Mouse (Mus musculus) CH12.LX (cell line): Measurements from ENCODE around the gene Dffb. TPM values are rescaled to one million over a fixed set of nuclear protein-coding genes. Genes with fewer than 3 reads are reported as not detected.
A peak's percentile ranks its signal among the peaks of the same experiment; 100 is the strongest.

Experiments
- DNase-seq: peaks from one replicate; pipeline ENCODE4 v3.0.0-alpha.2; 2013; ENCODE audit errors: extremely low read depth
- H3K27ac ChIP-seq: 2 replicates; pipeline ENCODE4 v1.5.1; 2012; ENCODE audit warnings: low read depth, mild to moderate bottlenecking, control low read depth, moderate library complexity; ENCODE audit not compliant: insufficient read depth
- H3K27me3 ChIP-seq: replicated peaks from 2 replicates; pipeline ENCODE3; 2012; ENCODE audit warnings: inconsistent platforms
- H3K36me3 ChIP-seq, 2 experiments: replicated peaks in 1 of 2; 2 replicates each; pipeline versions ENCODE3 to v1.6.1; 2012; ENCODE audit warnings: inconsistent platforms in 1 of 2, low read length in 1 of 2, mild to moderate bottlenecking in 1 of 2, mixed read lengths in 1 of 2, moderate library complexity in 1 of 2; ENCODE audit not compliant: control insufficient read depth in 1 of 2, insufficient read depth in 1 of 2
- H3K4me1 ChIP-seq, 2 experiments: 2 replicates each; pipeline ENCODE4 v1.6.1; 2012; ENCODE audit warnings: inconsistent platforms in 1 of 2, moderate library complexity in 1 of 2; ENCODE audit not compliant: insufficient read depth in 2 of 2, control insufficient read depth in 1 of 2
- H3K4me2 ChIP-seq: 2 replicates; pipeline ENCODE4 v1.6.1; 2012; ENCODE audit warnings: low read depth, mild to moderate bottlenecking, control low read depth; ENCODE audit not compliant: poor library complexity, insufficient read depth, severe bottlenecking
- H3K4me3 ChIP-seq, 3 experiments: fragments of 150-350 bp in 1 of 3; sonication (generic) in 1 of 3; replicated peaks in 1 of 3; 2 replicates each; pipeline versions ENCODE3 to v1.5.1; 2011 to 2012; ENCODE audit warnings: low read depth in 2 of 3, low read length in 2 of 3, mild to moderate bottlenecking in 2 of 3, moderate library complexity in 2 of 3, control low read depth in 1 of 3, improper control_type of control experiment in 1 of 3, inconsistent platforms in 1 of 3, mixed read lengths in 1 of 3; ENCODE audit not compliant: poor library complexity in 1 of 3
- H3K79me2 ChIP-seq: replicated peaks from 2 replicates; pipeline ENCODE4 v1.6.1; 2012; ENCODE audit warnings: mild to moderate bottlenecking, moderate library complexity; ENCODE audit not compliant: control insufficient read depth, poor library complexity, insufficient read depth, severe bottlenecking; ENCODE audit errors: extremely low read depth
- H3K9ac ChIP-seq: 2 replicates; pipeline ENCODE4 v1.6.1; 2012; ENCODE audit warnings: low read depth, mild to moderate bottlenecking, control low read depth, moderate library complexity; ENCODE audit not compliant: insufficient read depth
- H3K9me3 ChIP-seq: replicated peaks from 2 replicates; pipeline ENCODE3; 2012; ENCODE audit warnings: low read length, inconsistent platforms, mixed read lengths
- BHLHE40 ChIP-seq: IDR thresholded peaks from 2 replicates; pipeline ENCODE4 v1.6.1; 2011; ENCODE audit warnings: mild to moderate bottlenecking, low read depth, low read length, improper control_type of control experiment
- CHD1 ChIP-seq: IDR thresholded peaks from 2 replicates; pipeline ENCODE4 v1.6.1; 2012; ENCODE audit warnings: low read depth, low read length, improper control_type of control experiment, inconsistent platforms
- CHD2 ChIP-seq: IDR thresholded peaks from 2 replicates; pipeline ENCODE4 v1.6.1; 2011; ENCODE audit warnings: low read length, improper control_type of control experiment
- E2F4 ChIP-seq: IDR thresholded peaks from 2 replicates; pipeline ENCODE4 v1.6.1; 2011; ENCODE audit warnings: low read depth, low read length, improper control_type of control experiment; ENCODE audit not compliant: insufficient replicate concordance
- ELF1 ChIP-seq: IDR thresholded peaks from 2 replicates; pipeline ENCODE4 v1.6.1; 2014; ENCODE audit warnings: low read depth, mild to moderate bottlenecking, inconsistent platforms, low read length, improper control_type of control experiment
- EP300 ChIP-seq: IDR thresholded peaks from 2 replicates; pipeline ENCODE4 v1.6.1; 2011; ENCODE audit warnings: low read length, improper control_type of control experiment
- ETS1 ChIP-seq: conservative IDR thresholded peaks from 2 replicates; pipeline ENCODE4 v1.6.1; 2012; ENCODE audit warnings: low read depth, mild to moderate bottlenecking, inconsistent platforms, low read length, improper control_type of control experiment, moderate library complexity
- GABPA ChIP-seq: IDR thresholded peaks from 2 replicates; pipeline ENCODE4 v1.6.1; 2012; ENCODE audit warnings: low read depth, low read length, improper control_type of control experiment, inconsistent platforms; ENCODE audit not compliant: insufficient replicate concordance
- HCFC1 ChIP-seq: IDR thresholded peaks from 2 replicates; pipeline ENCODE4 v1.6.1; 2012; ENCODE audit warnings: low read depth, mild to moderate bottlenecking, inconsistent platforms, low read length, improper control_type of control experiment
- IRF4 ChIP-seq: IDR thresholded peaks from 2 replicates; pipeline ENCODE4 v1.6.1; 2014; ENCODE audit warnings: low read depth, mild to moderate bottlenecking, inconsistent platforms, low read length, improper control_type of control experiment
- JUN ChIP-seq: IDR thresholded peaks from 2 replicates; pipeline ENCODE4 v1.6.1; 2011; ENCODE audit warnings: low read depth, mild to moderate bottlenecking, low read length, improper control_type of control experiment, moderate library complexity; ENCODE audit not compliant: insufficient read depth
- JUND ChIP-seq: conservative IDR thresholded peaks from 2 replicates; pipeline ENCODE4 v1.6.1; 2011; ENCODE audit warnings: low read depth, low read length, improper control_type of control experiment
- KAT2A ChIP-seq: IDR thresholded peaks from 2 replicates; pipeline ENCODE4 v1.6.1; 2012; ENCODE audit warnings: low read length, improper control_type of control experiment, inconsistent platforms; ENCODE audit not compliant: insufficient replicate concordance
- MAFK ChIP-seq: IDR thresholded peaks from 2 replicates; pipeline ENCODE4 v1.6.1; 2011; ENCODE audit warnings: low read length, improper control_type of control experiment; ENCODE audit not compliant: insufficient replicate concordance
- MAX ChIP-seq: IDR thresholded peaks from 2 replicates; pipeline ENCODE4 v1.6.1; 2011; ENCODE audit warnings: low read length, improper control_type of control experiment
- MAZ ChIP-seq: IDR thresholded peaks from 2 replicates; pipeline ENCODE4 v1.6.1; 2012; ENCODE audit warnings: low read depth, mild to moderate bottlenecking, inconsistent platforms, low read length, improper control_type of control experiment, moderate library complexity
- MEF2A ChIP-seq: IDR thresholded peaks from 2 replicates; pipeline ENCODE4 v1.6.1; 2014; ENCODE audit warnings: low read depth, mild to moderate bottlenecking, inconsistent platforms, low read length, improper control_type of control experiment, borderline replicate concordance
- MXI1 ChIP-seq: IDR thresholded peaks from 2 replicates; pipeline ENCODE4 v1.6.1; 2011; ENCODE audit warnings: mild to moderate bottlenecking, low read depth, low read length, improper control_type of control experiment
- MYC ChIP-seq: IDR thresholded peaks from 2 replicates; pipeline ENCODE4 v1.6.1; 2011; ENCODE audit warnings: low read depth, mild to moderate bottlenecking, improper control_type of control experiment, low read length
- NELFE ChIP-seq: IDR thresholded peaks from 2 replicates; pipeline ENCODE4 v1.6.1; 2011; ENCODE audit warnings: low read depth, low read length, improper control_type of control experiment
- NRF1 ChIP-seq: IDR thresholded peaks from 2 replicates; pipeline ENCODE4 v1.6.1; 2014; ENCODE audit warnings: low read depth, mild to moderate bottlenecking, inconsistent platforms, low read length, improper control_type of control experiment, moderate library complexity
- PAX5 ChIP-seq: IDR thresholded peaks from 2 replicates; pipeline ENCODE4 v1.6.1; 2012; ENCODE audit warnings: low read length, inconsistent platforms, mixed read lengths
- POLR2A ChIP-seq: IDR thresholded peaks from 2 replicates; pipeline ENCODE4 v1.6.1; 2011; ENCODE audit warnings: low read depth, mild to moderate bottlenecking, improper control_type of control experiment, low read length
- POLR2AphosphoS2 ChIP-seq: IDR thresholded peaks from 2 replicates; pipeline ENCODE4 v1.6.1; 2011; ENCODE audit warnings: low read depth, low read length, improper control_type of control experiment
- RAD21 ChIP-seq: IDR thresholded peaks from 2 replicates; pipeline ENCODE4 v1.6.1; 2011; ENCODE audit warnings: low read depth, mild to moderate bottlenecking, low read length, improper control_type of control experiment, moderate library complexity
- RCOR1 ChIP-seq: conservative IDR thresholded peaks from 2 replicates; pipeline ENCODE4 v1.6.1; 2012; ENCODE audit warnings: low read depth, mild to moderate bottlenecking, inconsistent platforms, low read length, improper control_type of control experiment
- SIN3A ChIP-seq: IDR thresholded peaks from 2 replicates; pipeline ENCODE4 v1.6.1; 2012; ENCODE audit warnings: low read length, improper control_type of control experiment, inconsistent platforms
- SMC3 ChIP-seq: IDR thresholded peaks from 2 replicates; pipeline ENCODE4 v1.6.1; 2011; ENCODE audit warnings: low read depth, low read length, improper control_type of control experiment
- TBP ChIP-seq: conservative IDR thresholded peaks from 2 replicates; pipeline ENCODE4 v1.6.1; 2011; ENCODE audit warnings: low read depth, low read length, improper control_type of control experiment
- TCF12 ChIP-seq: IDR thresholded peaks from 2 replicates; pipeline ENCODE4 v1.6.1; 2014; ENCODE audit warnings: low read depth, mild to moderate bottlenecking, inconsistent platforms, low read length, improper control_type of control experiment
- UBTF ChIP-seq: IDR thresholded peaks from 2 replicates; pipeline ENCODE4 v1.6.1; 2012; ENCODE audit warnings: low read depth, mild to moderate bottlenecking, inconsistent platforms, low read length, improper control_type of control experiment, moderate library complexity
- USF1 ChIP-seq: IDR thresholded peaks from 2 replicates; pipeline ENCODE4 v1.6.1; 2014; ENCODE audit warnings: low read depth, mild to moderate bottlenecking, inconsistent platforms, low read length, improper control_type of control experiment
- USF2 ChIP-seq: conservative IDR thresholded peaks from 2 replicates; pipeline ENCODE4 v1.6.1; 2011; ENCODE audit warnings: low read depth, low read length, improper control_type of control experiment
- ZC3H11A ChIP-seq: IDR thresholded peaks from 2 replicates; pipeline ENCODE4 v1.6.1; 2012; ENCODE audit warnings: low read depth, mild to moderate bottlenecking, inconsistent platforms, low read length, improper control_type of control experiment
- ZKSCAN1 ChIP-seq: IDR thresholded peaks from 2 replicates; pipeline ENCODE4 v1.6.1; 2012; ENCODE audit warnings: low read depth, inconsistent platforms, low read length, improper control_type of control experiment, borderline replicate concordance
- ZMIZ1 ChIP-seq: IDR thresholded peaks from 2 replicates; pipeline ENCODE4 v1.6.1; 2012; ENCODE audit warnings: low read depth, mild to moderate bottlenecking, inconsistent platforms, low read length, improper control_type of control experiment
- ZNF384 ChIP-seq: IDR thresholded peaks from 2 replicates; pipeline ENCODE4 v1.6.1; 2012; ENCODE audit warnings: low read depth, low read length, improper control_type of control experiment, inconsistent platforms
- dilution Hi-C: fragments of 300-500 bp; cut with MboI; formaldehyde crosslinking; loops from 2 replicates; pipeline ENCODE4 v1.14.3; 2020; ENCODE audit warnings: low sequenced_read_pairs; ENCODE audit not compliant: extremely low pct_unique_long_range_greater_than_20kb, extremely low pct_ligation_motif_present
- in situ Hi-C: fragments of 300-500 bp; cut with MboI; formaldehyde crosslinking; loops from 3 replicates; pipeline ENCODE4 v1.14.3; 2019; ENCODE audit warnings: low sequenced_read_pairs, low pct_ligation_motif_present, low pct_unique_long_range_greater_than_20kb, mixed read lengths
- polyA plus RNA-seq: library from polyadenylated mRNA; unstranded; fragments of >175 nt; gene quantifications from 2 replicates; pipeline ENCODE4 v1.2.1, GENCODE M21; 2012; ENCODE audit warnings: low read depth; ENCODE audit not compliant: insufficient read length
- total RNA-seq, 2 experiments: library from RNA; depleted of rRNA; stranded (reverse); fragments of 300-350 nt in 1 of 2; fragments of >200 nt in 1 of 2; gene quantifications; 2 replicates each; pipeline ENCODE4 v1.2.3; 2012 to 2014

Dffb gene
- 12.6 and 16.2 TPM in 2 replicates for total RNA-seq (2012; rRNA removed)
- 18.2 and 21.4 TPM in 2 replicates for total RNA-seq (2014; rRNA removed)
- polyA plus RNA-seq: 10.7 and 11.9 TPM in 2 replicates

GRCm38 (mm10) chr4:153974431-153975291, at the start of gene Dffb, which contains the start of gene Cep104:
Gene Dffb, minus strand, starts transcription at chr4:153975126.
Gene Cep104, plus strand, starts transcription at chr4:153975194.
- peak within 1 kb of the TSS; percentile 9; the same call in 1 of the 2 replicates for H3K27ac ChIP-seq
- peaks cover 4% of the 10 kb centered on the region for H3K79me2 ChIP-seq
- H3K4me2 ChIP-seq: peak within 1 kb of the TSS; percentile 97
- H3K9ac ChIP-seq: peak within 1 kb of the TSS; percentile 77
- H3K9me3 ChIP-seq: no peaks in the 10 kb centered on the region
- H3K4me3 ChIP-seq: peak within 1 kb of the TSS; percentile 79 to 90 (median 85)
- peaks cover 7 to 27% of the 10 kb centered on the region in 2 experiments; a peak in 3 of 4 replicates for H3K4me1 ChIP-seq
- peaks cover 20 to 52% of the 10 kb centered on the region in 2 experiments for H3K36me3 ChIP-seq
- no peaks in the 10 kb centered on the region for H3K27me3 ChIP-seq
- DNase-seq: peak; percentile 92
- in situ Hi-C loops: no loop called here
- dilution Hi-C loops: no loop called here
- peak; percentile 72 for TF ChIP-seq IRF4
- TF ChIP-seq BHLHE40: peak; percentile 17; the same call in 1 of the 2 replicates
- peak; percentile 38; the same call in 1 of the 2 replicates for TF ChIP-seq CHD2
- TF ChIP-seq SIN3A: peak; percentile 96
- peak; percentile 83 for TF ChIP-seq ELF1
- TF ChIP-seq MAZ: peak; percentile 72; the same call in 1 of the 2 replicates
- TF ChIP-seq ZC3H11A: no peak
- TF ChIP-seq E2F4: no peak
- TF ChIP-seq MXI1: peak; percentile 98
- peak; percentile 22; the same call in 1 of the 2 replicates for TF ChIP-seq POLR2AphosphoS2
- no peak for TF ChIP-seq MAFK
- TF ChIP-seq USF2: no peak
- TF ChIP-seq GABPA: peak; percentile 56; the same call in 1 of the 2 replicates
- no peak; the same call in 1 of the 2 replicates for TF ChIP-seq ZKSCAN1
- peak; percentile 74 for TF ChIP-seq NELFE
- TF ChIP-seq NRF1: peak; percentile 96
- TF ChIP-seq HCFC1: peak; percentile 95
- TF ChIP-seq TCF12: peak; percentile 93
- TF ChIP-seq TBP: peak; percentile 71
- TF ChIP-seq UBTF: peak; percentile 83; the same call in 1 of the 2 replicates
- peak; percentile 84; the same call in 1 of the 2 replicates for TF ChIP-seq MEF2A
- TF ChIP-seq MAX: peak; percentile 92
- no peak for TF ChIP-seq ZNF384
- TF ChIP-seq MYC: peak; percentile 84
- TF ChIP-seq USF1: no peak
- no peak for TF ChIP-seq SMC3
- TF ChIP-seq KAT2A: peak; percentile 91; the same call in 1 of the 2 replicates
- no peak for TF ChIP-seq EP300
- peak; percentile 66 for TF ChIP-seq POLR2A
- no peak for TF ChIP-seq JUN
- TF ChIP-seq RAD21: no peak
- no peak for TF ChIP-seq ETS1
- TF ChIP-seq RCOR1: peak; percentile 32; the same call in 1 of the 2 replicates
- TF ChIP-seq ZMIZ1: peak; percentile 56; the same call in 1 of the 2 replicates
- no peak for TF ChIP-seq JUND
- no peak for TF ChIP-seq PAX5
- no peak for TF ChIP-seq CHD1
